Mouse (Mus musculus) left cerebral cortex, postnatal 25 days (tissue): Measurements from ENCODE around the gene Shisa3. TPM values are rescaled to one million over a fixed set of nuclear protein-coding genes. Genes with fewer than 3 reads are reported as not detected.

ENCODE experiments used
- DNase-seq, 2 experiments: peaks; one replicate each; pipeline ENCODE4 v3.0.0; 2022; ENCODE audit warnings: low spot score in 2 of 2, mixed read lengths in 1 of 2
- intact Hi-C: fragments of 180-260 bp; cut with DNase I; formaldehyde crosslinking; loops from one replicate; pipeline ENCODE4 v1.15.1; 2025
- total RNA-seq, 2 experiments: library from RNA; stranded (reverse); gene quantifications; 2 replicates each; pipeline ENCODE4 v1.2.3; 2021

The Shisa3 gene
- total RNA-seq, 2 experiments from 2014 or later, result 1.3 to 1.4 TPM

GRCm38 (mm10) chr5:67629861-67630260 is 22.2 kb downstream of the Shisa3 start:
- no peak for DNase-seq
- intact Hi-C loops, result no loop called here

- DNase-seq, result no peak
- intact Hi-C loops, result no loop called here
These were observed 23.6 kb downstream of the Shisa3 start for GRCm38 (mm10) chr5:67631261-67631660.

GRCm38 (mm10) chr5:67633138-67633782 is 25.6 kb downstream of the Shisa3 start:
- DNase-seq, result no peak
- intact Hi-C loops, result no loop called here

DNA sequence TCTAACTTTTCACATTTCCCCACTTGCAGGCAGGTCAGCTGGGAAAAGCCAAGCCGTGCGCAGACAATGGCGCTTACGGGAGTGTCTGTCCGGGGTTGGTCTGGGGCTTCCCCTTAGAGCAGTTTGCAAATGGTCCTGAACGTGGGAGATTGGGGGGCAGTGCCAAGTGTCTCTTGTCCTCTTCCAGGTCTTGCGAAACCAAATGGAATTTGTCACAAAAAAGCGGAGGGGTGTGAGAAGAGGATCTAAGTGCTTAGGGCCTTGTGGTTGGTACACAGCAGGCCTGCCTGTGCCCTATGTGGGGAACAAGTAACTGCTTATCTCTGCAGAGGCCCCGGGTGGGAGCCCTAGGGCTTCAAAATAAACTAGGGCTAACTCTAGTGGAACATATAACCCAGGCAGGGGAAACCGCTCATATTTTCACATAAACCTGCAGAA is 26.2 kb downstream of the Shisa3 start:
- no peak for DNase-seq
- intact Hi-C loops, result no loop called here

DNA sequence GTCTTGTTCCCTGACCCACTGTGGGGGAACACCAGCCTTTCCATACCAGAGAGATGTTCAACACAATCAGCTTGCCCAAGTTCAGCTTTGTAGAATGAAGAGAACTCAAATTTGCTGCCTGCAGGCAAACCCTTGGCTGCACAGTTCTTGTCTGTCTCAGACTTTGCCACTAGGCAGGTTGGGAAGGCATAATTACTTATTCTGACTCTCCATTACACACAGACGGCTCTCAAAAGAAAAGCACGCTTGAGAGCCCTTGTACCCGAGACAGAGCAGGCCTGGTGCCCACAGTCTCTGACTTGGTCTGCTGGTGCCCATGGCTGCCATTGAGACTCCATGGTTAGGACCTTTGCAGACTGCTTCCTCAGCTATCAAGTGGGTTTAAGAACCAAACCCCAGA is 26.7 kb downstream of the Shisa3 start:
- intact Hi-C loops, result no loop called here
- DNase-seq, result no peak

- no peak for DNase-seq
- intact Hi-C loops, result loop anchor here (5.0 kb wide), 1 partner anchor 57 kb away; no protein-coding TSS in a partner anchor
These were observed 33.1 kb downstream of the Shisa3 start for GRCm38 (mm10) chr5:67640596-67641312.

- DNase-seq, result no peak
- intact Hi-C loops, result loop anchor here (5.0 kb wide), 1 partner anchor 56 kb away; no protein-coding TSS in a partner anchor
These were observed 33.9 kb downstream of the Shisa3 start for GRCm38 (mm10) chr5:67641406-67642120.

GRCm38 (mm10) chr5:67643537-67644255 is 36.0 kb downstream of the Shisa3 start:
- DNase-seq, result peak; percentile 27 to 70
- intact Hi-C loops, result loop anchor here (5.0 kb wide), 1 partner anchor 54 kb away; no protein-coding TSS in a partner anchor

DNA sequence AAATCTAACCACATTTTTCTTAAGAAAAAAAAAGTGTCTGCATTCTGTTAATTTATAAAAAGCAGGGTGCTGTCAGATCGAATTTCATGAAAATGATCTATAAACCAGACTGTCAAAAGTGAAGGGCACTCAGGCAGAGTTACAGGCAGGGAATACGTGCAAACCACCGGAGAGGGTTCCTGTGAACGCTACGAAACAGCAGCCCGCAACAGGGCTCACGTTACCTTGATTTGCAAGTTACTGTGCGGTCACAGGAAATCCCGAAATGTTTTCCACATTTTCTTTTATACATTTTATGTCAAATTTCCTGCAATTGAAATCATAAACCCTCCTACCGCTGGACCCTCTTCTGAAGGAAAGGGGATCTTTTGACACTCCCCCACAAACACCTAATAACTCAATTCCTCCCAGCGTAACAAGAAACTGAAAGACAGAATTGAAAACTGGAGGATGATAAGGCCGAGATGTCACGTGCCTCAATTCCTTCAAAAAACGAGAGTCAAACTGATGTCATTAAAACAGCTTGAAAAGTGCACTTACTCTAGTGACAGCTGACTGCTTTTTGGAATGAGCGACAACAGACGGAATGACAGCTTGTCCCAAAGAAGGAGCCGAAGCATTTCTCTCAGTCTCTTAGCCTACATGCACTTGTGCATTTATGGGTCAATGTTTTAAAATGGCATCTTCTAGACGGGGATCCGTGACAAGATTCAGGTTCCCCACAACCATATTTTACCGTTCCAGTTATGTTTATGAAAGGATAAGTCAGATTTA is 39.3 kb downstream of the Shisa3 start:
- intact Hi-C loops, result no loop called here
- no peak for DNase-seq

DNA sequence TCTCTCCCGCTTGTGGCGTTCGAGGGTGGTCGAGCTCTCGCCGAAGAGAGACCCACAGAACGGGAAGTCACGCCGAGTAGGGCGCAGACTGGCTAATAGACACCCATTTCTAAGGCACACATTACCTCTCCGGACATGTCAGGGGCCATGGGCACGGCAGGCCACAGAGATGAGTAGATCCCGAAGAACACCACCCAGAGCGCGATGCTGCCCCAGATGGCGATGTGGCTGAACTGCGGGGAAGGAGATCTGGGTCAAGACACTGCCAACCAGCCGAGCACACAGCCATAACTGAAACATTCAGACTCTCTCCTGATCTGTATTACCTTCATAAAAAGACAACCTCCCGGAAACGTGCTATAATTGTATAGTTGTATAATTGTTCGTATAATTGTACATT is 39.9 kb downstream of the Shisa3 start:
- DNase-seq, result peak in 1 of 2 experiments; percentile 28

DNA sequence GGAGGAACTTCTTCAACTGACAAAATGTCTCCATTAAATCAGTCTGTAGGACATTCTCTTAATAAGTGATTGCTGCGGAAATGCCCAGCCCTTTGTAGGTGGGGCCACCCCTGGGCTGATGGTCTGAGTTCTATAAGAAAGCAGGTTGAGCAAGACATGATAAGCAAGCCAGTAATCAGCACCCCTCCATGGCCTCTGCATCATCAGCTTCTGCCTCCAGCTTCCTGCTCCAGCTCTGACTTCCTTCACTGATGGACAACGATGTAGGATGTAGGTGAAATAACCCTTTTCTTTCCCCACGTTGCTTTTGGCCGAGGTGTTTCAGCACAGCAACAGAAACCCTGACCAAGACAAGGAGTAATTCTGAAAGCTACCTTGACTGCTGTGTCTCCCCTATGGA is 41.5 kb downstream of the Shisa3 start:
- intact Hi-C loops, result no loop called here
- DNase-seq, result no peak

More for the DNA sequence above, 39.9 kb downstream of the Shisa3 start:
- intact Hi-C loops, result no loop called here

- intact Hi-C loops, result no loop called here
These were observed 42.3 kb downstream of the Shisa3 start for GRCm38 (mm10) chr5:67650021-67650420.

DNA sequence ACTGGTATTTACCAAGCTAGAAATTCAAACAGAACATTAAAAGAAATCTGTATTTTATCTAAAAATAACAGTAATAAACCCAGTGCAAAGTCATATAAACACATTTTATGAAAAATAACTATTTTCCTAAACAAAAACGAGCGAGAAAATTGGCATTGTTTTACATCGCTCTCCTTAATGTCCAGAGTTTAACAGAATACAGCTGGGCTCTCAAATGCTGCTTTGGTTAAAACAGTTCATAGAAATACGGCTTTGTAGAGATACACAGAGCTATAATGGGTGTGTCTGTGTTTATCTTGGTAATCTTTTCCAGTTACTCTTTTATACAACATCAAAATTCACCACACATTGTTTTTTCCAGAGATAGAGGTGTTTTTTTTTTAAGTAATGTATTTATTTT is 44.8 kb downstream of the Shisa3 start:
- no peak for DNase-seq
- intact Hi-C loops, result no loop called here

More at GRCm38 (mm10) chr5:67650021-67650420, 42.3 kb downstream of the Shisa3 start:
- DNase-seq, result no peak

GRCm38 (mm10) chr5:67653543-67653942 is 45.9 kb downstream of the Shisa3 start:
- intact Hi-C loops, result no loop called here
- DNase-seq, result no peak

- intact Hi-C loops, result no loop called here
- peak in 1 of 2 experiments; percentile 75 for DNase-seq
These were observed 46.9 kb downstream of the Shisa3 start for GRCm38 (mm10) chr5:67654572-67654971.

DNA sequence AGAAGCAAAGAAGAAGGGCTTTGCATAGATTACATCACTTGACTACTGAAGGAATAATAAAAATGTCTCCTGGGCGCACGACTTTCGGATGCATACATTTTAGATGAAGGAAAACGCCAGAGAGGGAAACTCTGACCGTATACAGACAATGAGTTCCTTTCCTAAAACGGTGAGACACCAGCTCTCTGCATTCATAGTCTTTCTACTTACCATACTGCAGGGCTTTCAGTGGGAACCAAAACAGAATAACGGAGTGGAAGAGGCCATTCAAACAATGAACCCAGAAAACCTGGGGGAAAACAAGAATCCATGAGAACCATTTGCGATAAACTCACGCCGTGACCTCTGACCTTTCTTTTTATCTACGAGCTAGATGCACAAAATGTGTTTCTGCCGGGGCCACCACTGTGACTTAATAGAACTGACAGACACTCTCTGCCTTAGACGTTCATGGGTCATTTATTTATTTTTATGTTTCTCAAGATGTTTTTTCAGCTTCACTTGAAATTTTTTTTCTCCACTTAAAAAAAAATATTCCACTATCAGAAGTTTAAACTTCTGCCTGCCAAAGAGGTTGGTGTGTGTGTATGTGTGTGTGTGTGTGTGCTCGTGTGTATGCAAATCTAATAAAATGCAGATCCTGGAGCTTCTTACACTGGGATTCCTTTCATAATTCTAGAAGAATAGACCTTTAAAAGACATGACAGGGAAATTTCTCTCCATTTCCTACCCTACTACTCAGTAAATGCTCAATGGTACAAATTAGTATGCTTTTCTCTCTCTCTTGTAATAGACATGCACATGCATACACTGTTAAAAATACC is 48.2 kb downstream of the Shisa3 start:
- DNase-seq, result no peak
- intact Hi-C loops, result loop anchor here (5.0 kb wide), 1 partner anchor 124 kb away; no protein-coding TSS in a partner anchor

DNA sequence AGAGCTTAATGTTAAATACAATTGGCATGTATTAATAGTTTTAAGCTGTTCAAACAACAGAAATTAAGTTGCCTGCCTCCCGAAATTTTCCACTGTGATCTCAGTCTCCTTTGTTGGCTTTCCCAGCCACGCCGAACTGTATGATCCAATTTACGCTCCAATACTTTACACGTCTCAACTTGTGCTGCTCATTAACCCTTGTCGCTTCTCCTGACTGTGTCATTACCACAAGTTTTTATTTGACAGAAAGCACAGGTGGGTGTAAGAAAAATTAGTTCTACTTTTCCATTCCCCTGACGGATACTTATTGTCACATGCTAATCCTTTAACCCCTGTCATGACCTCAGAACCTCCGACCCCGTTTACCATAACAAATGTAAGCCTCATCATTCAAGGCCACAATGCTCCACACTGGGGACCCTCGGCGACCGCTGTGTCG is 49.2 kb downstream of the Shisa3 start:
- no peak for DNase-seq
- intact Hi-C loops, result loop anchor here (5.0 kb wide), 1 partner anchor 125 kb away; no protein-coding TSS in a partner anchor

GRCm38 (mm10) chr5:67659864-67660263 is 52.2 kb downstream of the Shisa3 start:
- no peak for DNase-seq
- intact Hi-C loops, result loop anchor here (5.0 kb wide), 1 partner anchor 128 kb away; no protein-coding TSS in a partner anchor
